Mouse (Mus musculus) stomach, postnatal 0 days (tissue): ENCODE results near the gene Acp6.

ENCODE experiments used
- CTCF ChIP-seq: IDR thresholded peaks from 2 replicates; pipeline ENCODE4 v1.5.1; 2016; ENCODE audit warnings: antibody characterized with exemption, low read depth, mild to moderate bottlenecking, moderate library complexity
- EP300 ChIP-seq: optimal IDR thresholded peaks from 2 replicates; pipeline ENCODE3; 2016; ENCODE audit warnings: antibody characterized with exemption

GRCm38 (mm10) chr3:97124193-97124592 is 34.4 kb upstream of the Acp6 start:
- TF ChIP-seq CTCF (no peak), EP300 (no peak)
